Mouse (Mus musculus): ENCODE results near the gene Il1rap. TPM values are rescaled to one million over a fixed set of nuclear protein-coding genes. Genes with fewer than 3 reads are reported as not detected.

Gene Il1rap
- polyA plus RNA-seq, 1 experiment from 2014 or later = 3.5 TPM

DNA sequence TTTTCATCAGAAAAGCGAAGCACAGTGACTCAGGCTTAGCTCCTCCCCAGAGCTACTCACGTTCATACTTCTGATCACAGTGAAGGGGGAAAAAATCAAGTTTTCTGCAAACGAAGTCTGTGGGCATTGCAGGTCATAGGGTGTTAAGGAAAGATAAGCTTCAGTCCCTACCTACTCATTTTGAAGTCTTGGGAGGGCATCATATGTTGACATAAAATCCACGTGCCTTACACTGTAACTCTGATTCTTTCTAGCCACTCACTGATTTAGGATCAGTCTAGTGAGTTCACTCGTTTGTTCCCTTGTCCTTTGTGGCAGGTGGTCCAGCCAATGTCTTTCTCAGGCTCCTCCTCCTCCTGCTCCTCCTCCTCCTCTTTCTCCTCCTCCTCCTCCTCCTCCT lies 17.1 kb downstream of the Il1rap start:
- Histone ChIP-seq H3K27ac (ENCODE audit: low read depth, low read length) (no peak overlapping the region), H3K36me3 (ENCODE audit: control insufficient read depth, insufficient read depth, low read length) (no peaks in the 10 kb centered on the region), H3K9ac (ENCODE audit: low read length) (no peak overlapping the region), H3K4me2 (ENCODE audit: low read depth, low read length, severe bottlenecking) (no peak overlapping the region), H3K4me3 (ENCODE audit: low read depth, low read length) (no peak overlapping the region), H3K9me3 (ENCODE audit: control insufficient read depth, low read length) (no peaks in the 10 kb centered on the region), H3K4me1 (replicated peaks; ENCODE audit: control insufficient read depth, insufficient read depth, low read length) (no peaks in the 10 kb centered on the region), H3K27me3 (ENCODE audit: control insufficient read depth, insufficient read depth, low read length) (no peaks in the 10 kb centered on the region)
- no peak for DNase-seq (ENCODE audit: low spot score)
- 81% methylated on average over 5 of the region's 5 CpGs for WGBS
- no peak for ATAC-seq (replicated peaks; ENCODE audit: low FRiP score)

GRCm38 (mm10) chr16:26601482-26601881 lies 20.0 kb downstream of the Il1rap start:
- 86% methylated on average over 1 of the region's 1 CpGs for WGBS
- Histone ChIP-seq H3K36me3 (ENCODE audit: control insufficient read depth, insufficient read depth, low read length) (no peaks in the 10 kb centered on the region), H3K4me3 (ENCODE audit: low read depth, low read length) (no peak overlapping the region), H3K4me1 (replicated peaks; ENCODE audit: control insufficient read depth, insufficient read depth, low read length) (no peaks in the 10 kb centered on the region), H3K9me3 (ENCODE audit: control insufficient read depth, low read length) (no peaks in the 10 kb centered on the region), H3K27ac (ENCODE audit: low read depth, low read length) (no peak overlapping the region), H3K9ac (ENCODE audit: low read length) (no peak overlapping the region), H3K4me2 (ENCODE audit: low read depth, low read length, severe bottlenecking) (no peak overlapping the region), H3K27me3 (ENCODE audit: control insufficient read depth, insufficient read depth, low read length) (no peaks in the 10 kb centered on the region)
- DNase-seq (ENCODE audit: low spot score) (no peak), ATAC-seq (replicated peaks; ENCODE audit: low FRiP score) (no peak)

DNA sequence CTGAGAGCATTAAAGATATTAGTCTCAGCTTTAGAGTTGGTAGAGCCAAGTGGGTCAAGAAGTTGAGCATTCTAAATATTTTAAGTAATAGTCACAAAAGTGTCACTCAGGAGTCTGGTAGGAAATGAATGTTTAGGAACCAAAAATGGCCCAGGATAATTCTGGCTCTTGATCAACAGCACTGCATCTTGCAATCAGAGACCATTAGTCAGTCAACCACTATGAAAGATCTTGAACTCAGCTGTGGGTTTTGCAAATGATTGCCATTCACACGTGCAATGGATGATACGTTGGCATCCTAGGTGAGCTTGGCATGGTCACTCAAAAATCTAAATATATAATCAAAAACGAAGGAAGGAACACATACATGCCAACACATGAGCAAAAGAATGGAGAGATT lies 23.1 kb downstream of the Il1rap start:
- H3K4me1 ChIP-seq (replicated peaks; ENCODE audit: control insufficient read depth, insufficient read depth, low read length) = no peaks in the 10 kb centered on the region
- WGBS = 82% methylated on average over 3 of the region's 3 CpGs
- no peak overlapping the region for H3K9ac ChIP-seq (ENCODE audit: low read length)
- H3K36me3 ChIP-seq (ENCODE audit: control insufficient read depth, insufficient read depth, low read length) = no peaks in the 10 kb centered on the region
- no peaks in the 10 kb centered on the region for H3K27me3 ChIP-seq (ENCODE audit: control insufficient read depth, insufficient read depth, low read length)
- H3K4me3 ChIP-seq (ENCODE audit: low read depth, low read length) = no peak overlapping the region
- no peaks in the 10 kb centered on the region for H3K9me3 ChIP-seq (ENCODE audit: control insufficient read depth, low read length)
- H3K27ac ChIP-seq (ENCODE audit: low read depth, low read length) = no peak overlapping the region
- no peak overlapping the region for H3K4me2 ChIP-seq (ENCODE audit: low read depth, low read length, severe bottlenecking)
- no peak for ATAC-seq (replicated peaks; ENCODE audit: low FRiP score)
- DNase-seq (ENCODE audit: low spot score) = no peak

GRCm38 (mm10) chr16:26608003-26608402 lies 26.5 kb downstream of the Il1rap start:
- no peaks in the 10 kb centered on the region for H3K9me3 ChIP-seq (ENCODE audit: control insufficient read depth, low read length)
- H3K9ac ChIP-seq (ENCODE audit: low read length) = no peak overlapping the region
- no peak for DNase-seq (ENCODE audit: low spot score)
- ATAC-seq (replicated peaks; ENCODE audit: low FRiP score) = no peak
- no peaks in the 10 kb centered on the region for H3K36me3 ChIP-seq (ENCODE audit: control insufficient read depth, insufficient read depth, low read length)
- no peak overlapping the region for H3K27ac ChIP-seq (ENCODE audit: low read depth, low read length)
- H3K4me3 ChIP-seq (ENCODE audit: low read depth, low read length) = no peak overlapping the region
- no peak overlapping the region for H3K4me2 ChIP-seq (ENCODE audit: low read depth, low read length, severe bottlenecking)
- 87% methylated on average over 2 of the region's 2 CpGs for WGBS
- H3K27me3 ChIP-seq (ENCODE audit: control insufficient read depth, insufficient read depth, low read length) = no peaks in the 10 kb centered on the region
- no peaks in the 10 kb centered on the region for H3K4me1 ChIP-seq (replicated peaks; ENCODE audit: control insufficient read depth, insufficient read depth, low read length)

GRCm38 (mm10) chr16:26610508-26610907 lies 29.0 kb downstream of the Il1rap start:
- no peaks in the 10 kb centered on the region for H3K27me3 ChIP-seq (ENCODE audit: control insufficient read depth, insufficient read depth, low read length)
- no peak overlapping the region for H3K4me2 ChIP-seq (ENCODE audit: low read depth, low read length, severe bottlenecking)
- H3K36me3 ChIP-seq (ENCODE audit: control insufficient read depth, insufficient read depth, low read length) = no peaks in the 10 kb centered on the region
- H3K4me3 ChIP-seq (ENCODE audit: low read depth, low read length) = no peak overlapping the region
- DNase-seq (ENCODE audit: low spot score) (no peak), ATAC-seq (replicated peaks; ENCODE audit: low FRiP score) (no peak)
- H3K9me3 ChIP-seq (ENCODE audit: control insufficient read depth, low read length) = no peaks in the 10 kb centered on the region
- 85% methylated on average over 1 of the region's 1 CpGs for WGBS
- no peak overlapping the region for H3K27ac ChIP-seq (ENCODE audit: low read depth, low read length)
- no peaks in the 10 kb centered on the region for H3K4me1 ChIP-seq (replicated peaks; ENCODE audit: control insufficient read depth, insufficient read depth, low read length)
- no peak overlapping the region for H3K9ac ChIP-seq (ENCODE audit: low read length)

GRCm38 (mm10) chr16:26612499-26613220 lies 31.2 kb downstream of the Il1rap start:
- 93% methylated on average over 10 of the region's 10 CpGs for WGBS
- no peaks in the 10 kb centered on the region for H3K27me3 ChIP-seq (ENCODE audit: control insufficient read depth, insufficient read depth, low read length)
- DNase-seq (ENCODE audit: low spot score) = no peak

GRCm38 (mm10) chr16:26623141-26623540 lies 41.6 kb downstream of the Il1rap start:
- Histone ChIP-seq H3K9ac (ENCODE audit: low read length) (no peak overlapping the region), H3K4me1 (replicated peaks; ENCODE audit: control insufficient read depth, insufficient read depth, low read length) (no peaks in the 10 kb centered on the region), H3K27me3 (ENCODE audit: control insufficient read depth, insufficient read depth, low read length) (no peaks in the 10 kb centered on the region), H3K27ac (ENCODE audit: low read depth, low read length) (no peak overlapping the region), H3K4me2 (ENCODE audit: low read depth, low read length, severe bottlenecking) (no peak overlapping the region), H3K9me3 (ENCODE audit: control insufficient read depth, low read length) (no peaks in the 10 kb centered on the region), H3K4me3 (ENCODE audit: low read depth, low read length) (no peak overlapping the region), H3K36me3 (ENCODE audit: control insufficient read depth, insufficient read depth, low read length) (no peaks in the 10 kb centered on the region)
- WGBS = 92% methylated on average over 1 of the region's 1 CpGs
- DNase-seq (ENCODE audit: low spot score) (no peak), ATAC-seq (replicated peaks; ENCODE audit: low FRiP score) (no peak)

More at GRCm38 (mm10) chr16:26612499-26613220, 31.2 kb downstream of the Il1rap start:
- no peak overlapping the region for H3K4me3 ChIP-seq (ENCODE audit: low read depth, low read length)
- H3K4me2 ChIP-seq (ENCODE audit: low read depth, low read length, severe bottlenecking) = no peak overlapping the region
- no peak overlapping the region for H3K9ac ChIP-seq (ENCODE audit: low read length)
- ATAC-seq (replicated peaks; ENCODE audit: low FRiP score) = no peak
- no peak overlapping the region for H3K27ac ChIP-seq (ENCODE audit: low read depth, low read length)
- H3K4me1 ChIP-seq (replicated peaks; ENCODE audit: control insufficient read depth, insufficient read depth, low read length) = no peaks in the 10 kb centered on the region
- H3K9me3 ChIP-seq (ENCODE audit: control insufficient read depth, low read length) = no peaks in the 10 kb centered on the region
- no peaks in the 10 kb centered on the region for H3K36me3 ChIP-seq (ENCODE audit: control insufficient read depth, insufficient read depth, low read length)

- WGBS = 87% methylated on average over 3 of the region's 3 CpGs
- ATAC-seq (replicated peaks; ENCODE audit: low FRiP score) = no peak
- no peak overlapping the region for H3K27ac ChIP-seq (ENCODE audit: low read depth, low read length)
- no peaks in the 10 kb centered on the region for H3K36me3 ChIP-seq (ENCODE audit: control insufficient read depth, insufficient read depth, low read length)
- no peak for DNase-seq (ENCODE audit: low spot score)
- H3K4me1 ChIP-seq (replicated peaks; ENCODE audit: control insufficient read depth, insufficient read depth, low read length) = no peaks in the 10 kb centered on the region
- no peaks in the 10 kb centered on the region for H3K9me3 ChIP-seq (ENCODE audit: control insufficient read depth, low read length)
- H3K4me3 ChIP-seq (ENCODE audit: low read depth, low read length) = no peak overlapping the region
- H3K4me2 ChIP-seq (ENCODE audit: low read depth, low read length, severe bottlenecking) = no peak overlapping the region
- H3K9ac ChIP-seq (ENCODE audit: low read length) = no peak overlapping the region
- no peaks in the 10 kb centered on the region for H3K27me3 ChIP-seq (ENCODE audit: control insufficient read depth, insufficient read depth, low read length)
Observed at GRCm38 (mm10) chr16:26626065-26626464, 44.6 kb downstream of the Il1rap start.

DNA sequence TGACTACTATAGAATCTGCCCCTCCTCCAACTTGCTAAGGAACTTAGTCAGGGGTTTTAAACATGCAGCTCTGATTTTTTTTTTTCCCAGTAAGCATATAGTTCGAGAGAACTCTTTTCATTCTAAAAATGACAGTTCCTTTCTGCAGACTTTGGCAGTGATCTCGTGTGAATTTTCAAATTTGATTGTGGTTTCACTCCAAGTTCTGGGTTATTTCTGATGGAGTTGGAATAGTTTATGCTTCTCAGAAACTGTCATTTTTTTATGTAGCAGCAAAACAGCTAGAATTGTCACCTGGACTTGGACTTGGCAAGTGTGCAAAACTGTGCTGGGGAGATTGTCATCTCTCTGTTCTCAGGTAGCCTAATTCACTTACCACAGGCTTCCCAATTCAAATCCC lies 53.3 kb downstream of the Il1rap start:
- H3K27ac ChIP-seq (ENCODE audit: low read depth, low read length) = no peak overlapping the region
- no peak overlapping the region for H3K4me3 ChIP-seq (ENCODE audit: low read depth, low read length)
- H3K36me3 ChIP-seq (ENCODE audit: control insufficient read depth, insufficient read depth, low read length) = no peaks in the 10 kb centered on the region
- H3K4me1 ChIP-seq (replicated peaks; ENCODE audit: control insufficient read depth, insufficient read depth, low read length) = no peaks in the 10 kb centered on the region
- H3K9ac ChIP-seq (ENCODE audit: low read length) = no peak overlapping the region
- no peak for DNase-seq (ENCODE audit: low spot score)
- H3K9me3 ChIP-seq (ENCODE audit: control insufficient read depth, low read length) = no peaks in the 10 kb centered on the region
- ATAC-seq (replicated peaks; ENCODE audit: low FRiP score) = no peak
- no peaks in the 10 kb centered on the region for H3K27me3 ChIP-seq (ENCODE audit: control insufficient read depth, insufficient read depth, low read length)
- 70% methylated on average over 2 of the region's 2 CpGs for WGBS
- H3K4me2 ChIP-seq (ENCODE audit: low read depth, low read length, severe bottlenecking) = no peak overlapping the region

All from forebrain, embryonic 11.5 days (tissue).